Mouse (Mus musculus) liver, embryonic 11.5 days (tissue): ENCODE results near the gene Grm4. TPM values are rescaled to one million over a fixed set of nuclear protein-coding genes. Genes with fewer than 3 reads are reported as not detected.
A peak's percentile ranks its signal among the peaks of the same experiment; 100 is the strongest.

Experiments
- ATAC-seq: fragments of 200-750 bp; cut with Nextera tagmentation; replicated peaks from 2 replicates; pipeline ENCODE4 v1.8.0; 2017; ENCODE audit warnings: moderate number of reproducible peaks, mild to moderate bottlenecking, moderate TSS enrichment, moderate library complexity; ENCODE audit not compliant: low FRiP score
- DNase-seq: peaks from one replicate; pipeline ENCODE4 v3.0.0-alpha.2; 2017; ENCODE audit warnings: low spot score
- H3K27ac ChIP-seq: fragments of 300-500 bp; sonication (generic); 2 replicates; pipeline ENCODE4 v1.5.1; 2014; ENCODE audit warnings: mild to moderate bottlenecking, low read depth, low read length, control low read depth
- H3K27me3 ChIP-seq: fragments of 300-500 bp; sonication (generic); replicated peaks from 2 replicates; pipeline ENCODE4 v1.6.1; 2014; ENCODE audit warnings: low read length, mixed read lengths; ENCODE audit not compliant: control insufficient read depth, insufficient read depth
- H3K36me3 ChIP-seq: fragments of 300-500 bp; sonication (generic); 2 replicates; pipeline ENCODE4 v1.6.1; 2014; ENCODE audit warnings: mild to moderate bottlenecking, low read length, moderate library complexity, mixed read lengths; ENCODE audit not compliant: control insufficient read depth, insufficient read depth
- H3K4me1 ChIP-seq: fragments of 300-500 bp; sonication (generic); replicated peaks from 2 replicates; pipeline ENCODE4 v1.6.1; 2014; ENCODE audit warnings: low read length, mixed read lengths; ENCODE audit not compliant: control insufficient read depth, insufficient read depth
- H3K4me2 ChIP-seq: fragments of 300-500 bp; sonication (generic); 2 replicates; pipeline ENCODE4 v1.6.1; 2014; ENCODE audit warnings: mild to moderate bottlenecking, control low read depth, moderate library complexity
- H3K4me3 ChIP-seq: fragments of 300-500 bp; sonication (generic); 2 replicates; pipeline ENCODE4 v1.5.1; 2014; ENCODE audit warnings: low read depth, low read length, control low read depth
- H3K9ac ChIP-seq: fragments of 300-500 bp; sonication (generic); 2 replicates; pipeline ENCODE4 v1.6.1; 2014; ENCODE audit warnings: low read depth, low read length, control low read depth
- H3K9me3 ChIP-seq: fragments of 300-500 bp; sonication (generic); 2 replicates; pipeline ENCODE4 v1.6.1; 2016; ENCODE audit warnings: low read length, inconsistent platforms, mixed read lengths; ENCODE audit not compliant: control insufficient read depth
- WGBS: fragments of 180-500 bp; shearing (Covaris S2); extraction: QIAGEN DNeasy Blood & Tissue Kit; methylation state at CpG from one replicate; pipeline ENCODE4 v1.1.7; 2014; 5-methylcytosine and 5-hydroxymethylcytosine counted together
- polyA plus RNA-seq: library from polyadenylated mRNA; unstranded; fragments of >200 nt; fragmentation: Nextera tagmentation; extraction: Ambion mirVana; gene quantifications from 2 replicates; pipeline ENCODE4 v1.2.1, GENCODE M21; 2014

Gene Grm4
- polyA plus RNA-seq, 1 experiment from 2014 or later: 0.18 TPM

DNA sequence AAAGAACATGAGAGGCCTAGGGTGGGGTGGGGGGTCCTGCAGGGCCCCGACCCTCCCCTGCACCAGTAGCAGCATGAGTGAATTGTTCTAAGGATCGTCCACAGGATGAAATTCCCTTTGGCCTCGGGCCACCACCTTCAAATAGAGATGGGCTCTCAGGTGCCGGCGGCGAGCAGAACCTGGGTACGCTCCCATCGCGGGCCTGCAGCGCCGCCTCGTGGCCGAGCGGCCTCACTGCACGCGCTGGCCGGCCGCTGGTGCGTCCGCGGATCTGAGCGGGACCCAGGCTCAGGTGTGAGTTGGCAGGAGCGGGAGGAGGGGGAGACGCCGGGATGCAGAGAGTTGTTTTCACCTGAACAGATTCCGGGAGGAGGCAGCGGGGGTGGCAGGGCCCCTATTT lies 646 bp downstream of the Grm4 start:
- Histone ChIP-seq H3K36me3 (no peaks in the 10 kb centered on the region), H3K9ac (no peak overlapping the region), H3K27me3 (peaks cover 49% of the 10 kb centered on the region), H3K27ac (no peak overlapping the region), H3K4me2 (peak overlapping the region; percentile 15), H3K4me1 (no peaks in the 10 kb centered on the region), H3K4me3 (no peak overlapping the region), H3K9me3 (no peaks in the 10 kb centered on the region)
- no peak for ATAC-seq
- 1% methylated on average over 27 of the region's 27 CpGs for WGBS
- peak; percentile 67 for DNase-seq

DNA sequence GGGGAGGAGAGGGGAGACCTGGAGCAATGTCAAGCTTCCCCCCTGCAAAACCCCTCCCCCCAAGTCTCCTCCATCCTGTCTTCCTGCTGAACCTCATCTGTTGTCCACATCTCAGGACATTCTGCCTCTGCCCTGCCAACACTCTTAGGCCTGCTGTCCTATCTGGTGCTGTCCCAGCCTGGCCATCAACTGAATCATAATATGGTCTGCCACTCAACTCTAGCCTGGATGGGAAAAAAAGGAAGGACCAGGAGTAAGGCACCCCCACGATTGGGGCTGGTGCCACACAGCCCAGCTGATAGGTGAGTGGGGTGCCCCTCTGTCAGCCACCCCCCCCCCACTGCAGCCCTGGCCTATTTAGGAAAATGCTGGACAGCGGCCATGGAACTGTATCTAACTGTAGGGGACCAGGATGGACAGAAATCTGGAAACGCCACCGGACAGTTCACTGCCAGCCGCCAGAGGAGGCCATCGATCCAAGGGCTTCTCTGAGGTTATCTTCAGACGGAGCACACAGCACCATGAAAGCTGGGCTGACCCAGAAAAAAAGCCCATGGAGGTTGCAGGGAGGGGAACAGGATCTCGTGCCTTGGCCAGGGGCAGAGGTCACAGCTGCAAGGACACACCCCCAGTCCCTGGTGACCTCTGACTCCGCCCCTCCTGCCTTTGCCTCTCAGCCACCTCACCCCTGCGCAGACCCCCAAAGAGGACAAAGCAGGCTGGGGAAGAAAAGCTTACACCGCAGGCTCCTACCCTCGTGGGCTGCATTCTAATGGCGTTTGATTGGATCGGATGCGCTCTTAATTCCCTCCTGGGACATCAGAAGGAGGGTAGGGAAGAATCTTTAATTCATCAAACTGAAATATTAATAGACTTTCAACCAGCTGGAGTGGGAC lies 2.3 kb downstream of the Grm4 start:
- H3K9ac ChIP-seq: no peak overlapping the region
- H3K9me3 ChIP-seq: no peaks in the 10 kb centered on the region
- H3K4me1 ChIP-seq: no peaks in the 10 kb centered on the region
- H3K4me3 ChIP-seq: no peak overlapping the region
- ATAC-seq: no peak
- DNase-seq: no peak
- H3K27me3 ChIP-seq: peaks cover 65% of the 10 kb centered on the region
- H3K36me3 ChIP-seq: no peaks in the 10 kb centered on the region
- WGBS: 44% methylated on average over 15 of the region's 15 CpGs
- H3K4me2 ChIP-seq: no peak overlapping the region
- H3K27ac ChIP-seq: no peak overlapping the region

DNA sequence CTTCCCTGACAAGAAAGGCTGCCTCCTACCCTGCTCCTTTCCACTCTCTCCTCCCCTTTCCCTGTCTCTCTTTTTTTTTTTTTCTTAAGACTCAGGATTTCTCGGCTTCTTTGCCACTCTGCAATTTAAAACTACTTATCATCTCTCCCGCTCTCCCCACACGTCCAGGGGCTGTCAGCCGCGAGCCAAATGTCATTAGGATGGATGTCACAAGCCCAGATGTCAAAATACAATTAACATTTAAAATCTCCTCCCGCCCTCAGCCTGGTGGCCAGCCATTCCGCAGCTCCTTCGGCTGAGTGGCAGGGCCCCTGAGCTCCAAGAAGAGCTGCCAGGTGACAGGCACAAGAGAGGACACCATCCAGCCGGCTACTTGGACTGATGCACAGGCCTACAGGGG lies 2.9 kb downstream of the Grm4 start:
- H3K9me3 ChIP-seq: no peaks in the 10 kb centered on the region
- no peak overlapping the region for H3K27ac ChIP-seq
- DNase-seq (no peak), ATAC-seq (no peak)
- 39% methylated on average over 9 of the region's 9 CpGs for WGBS
- no peak overlapping the region for H3K9ac ChIP-seq
- H3K4me2 ChIP-seq: no peak overlapping the region
- H3K36me3 ChIP-seq: no peaks in the 10 kb centered on the region
- H3K4me1 ChIP-seq: no peaks in the 10 kb centered on the region
- H3K27me3 ChIP-seq: peaks cover 72% of the 10 kb centered on the region
- H3K4me3 ChIP-seq: no peak overlapping the region

DNA sequence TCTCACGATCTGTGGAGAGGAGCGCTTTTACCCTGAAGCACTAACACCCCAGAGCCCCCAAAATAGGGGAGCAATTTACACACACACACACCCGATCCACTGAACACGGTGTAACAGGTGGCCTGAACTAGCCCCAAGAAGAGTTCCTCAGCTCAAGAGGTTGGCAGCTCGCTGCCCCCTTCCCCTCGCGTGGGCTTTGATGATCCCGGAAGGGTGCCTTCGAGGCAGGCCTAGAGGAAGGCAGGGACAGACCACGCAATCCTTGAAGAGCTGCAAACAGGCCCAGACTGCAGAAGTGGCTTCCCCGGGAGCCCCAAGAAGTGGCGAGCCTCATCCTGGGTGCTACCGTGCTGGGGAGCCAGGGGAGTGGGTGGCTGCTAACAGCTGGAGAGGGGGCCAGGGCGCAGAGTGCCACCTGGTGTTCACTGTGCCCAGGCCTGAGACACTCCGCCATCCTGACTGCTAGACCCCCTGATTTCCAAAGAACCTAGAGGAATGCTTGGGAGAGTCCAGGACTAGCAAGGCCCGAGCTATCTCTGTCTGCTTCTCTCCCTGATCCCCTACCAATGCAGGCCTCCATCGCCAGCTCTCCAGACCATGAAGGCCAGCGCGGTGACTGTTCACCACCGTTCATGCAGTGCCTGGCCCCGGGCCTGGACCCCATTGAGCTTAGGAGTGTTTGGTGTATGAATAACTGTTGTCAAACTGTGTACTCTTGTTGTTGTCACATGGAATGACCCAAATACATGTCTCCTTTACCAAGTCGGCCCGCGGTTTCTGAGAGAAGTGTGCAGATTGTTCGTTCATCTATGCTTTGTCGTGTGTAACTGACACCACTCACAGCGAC lies 7.1 kb downstream of the Grm4 start:
- DNase-seq: no peak
- H3K9me3 ChIP-seq: no peaks in the 10 kb centered on the region
- H3K27me3 ChIP-seq: peaks cover 86% of the 10 kb centered on the region
- peaks cover 4% of the 10 kb centered on the region; the same call in 1 of the 2 replicates for H3K4me1 ChIP-seq
- no peak overlapping the region for H3K9ac ChIP-seq
- H3K4me2 ChIP-seq: peak overlapping the region; percentile 80
- H3K36me3 ChIP-seq: no peaks in the 10 kb centered on the region
- ATAC-seq: no peak
- peak overlapping the region; percentile 48; the same call in 1 of the 2 replicates for H3K4me3 ChIP-seq
- WGBS: 32% methylated on average over 27 of the region's 27 CpGs
- H3K27ac ChIP-seq: no peak overlapping the region

DNA sequence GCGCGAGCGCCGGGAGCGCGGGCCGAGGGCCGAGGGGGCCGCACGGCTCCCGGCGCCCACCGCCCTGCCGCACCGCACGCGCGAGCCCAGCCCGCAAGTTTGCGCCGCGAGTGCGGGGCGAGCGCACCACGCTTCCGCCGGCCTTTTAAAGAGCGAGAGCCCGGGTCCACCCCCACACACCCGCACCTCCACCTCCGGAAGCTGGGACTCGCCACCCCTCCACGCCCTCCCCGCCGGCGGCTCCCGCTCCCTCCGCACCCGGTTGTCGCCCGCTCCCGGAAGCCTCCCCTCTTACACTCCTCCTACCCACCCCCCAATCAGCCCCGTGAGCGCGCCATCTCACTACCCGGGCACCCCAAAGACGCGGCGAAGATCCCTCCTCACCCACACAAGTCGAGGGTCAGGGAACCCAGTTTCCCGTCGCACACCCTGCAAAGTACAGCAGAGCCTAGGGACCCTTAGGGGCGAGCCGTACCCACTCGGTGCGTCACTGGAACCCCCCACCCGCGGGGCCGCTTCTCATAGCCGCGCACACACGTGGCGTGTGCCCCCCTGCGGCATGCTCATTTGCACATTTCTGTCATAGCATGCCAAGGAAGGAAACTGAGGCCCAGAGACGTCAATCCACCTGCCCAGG lies 7.8 kb downstream of the Grm4 start:
- Histone ChIP-seq H3K27me3 (peaks cover 86% of the 10 kb centered on the region), H3K27ac (no peak overlapping the region), H3K4me2 (peak overlapping the region; percentile 80), H3K36me3 (no peaks in the 10 kb centered on the region), H3K4me3 (peak overlapping the region; percentile 48), H3K9me3 (no peaks in the 10 kb centered on the region), H3K4me1 (peaks cover 4% of the 10 kb centered on the region; the same call in 1 of the 2 replicates), H3K9ac (no peak overlapping the region)
- ATAC-seq (no peak), DNase-seq (no peak)
- WGBS: 3% methylated on average over 43 of the region's 66 CpGs

DNA sequence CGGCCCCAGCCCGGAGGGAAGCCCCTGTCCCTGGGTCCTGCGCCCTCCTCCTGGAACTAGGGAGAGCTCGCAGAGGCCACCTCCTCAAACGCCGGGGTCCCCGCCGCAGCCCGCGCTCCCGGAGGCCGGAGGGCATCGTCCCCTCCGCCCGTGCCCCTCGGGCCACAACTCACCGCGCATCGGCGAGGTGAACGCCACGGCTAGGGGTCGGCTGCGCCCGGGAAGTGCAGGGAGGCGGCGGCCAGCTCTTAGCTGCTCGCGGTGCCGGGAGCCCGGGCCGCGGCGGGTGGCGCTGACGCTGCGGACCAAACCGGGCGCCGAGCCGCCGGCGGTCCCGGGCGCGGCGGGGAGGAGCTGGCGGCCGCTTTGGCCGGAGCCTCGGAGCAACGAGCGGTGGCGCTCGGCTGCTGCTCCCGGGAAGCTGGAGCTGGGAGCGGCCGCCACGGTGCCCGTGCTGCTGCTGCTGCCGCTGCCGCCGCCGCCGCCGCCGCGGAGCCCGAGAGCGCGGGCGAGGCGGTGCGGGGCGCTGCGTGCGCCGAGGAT lies 8.5 kb downstream of the Grm4 start:
- Histone ChIP-seq H3K4me1 (peaks cover 4% of the 10 kb centered on the region; the same call in 1 of the 2 replicates), H3K4me2 (peak overlapping the region; percentile 80), H3K9me3 (no peaks in the 10 kb centered on the region), H3K27me3 (peaks cover 89% of the 10 kb centered on the region), H3K36me3 (no peaks in the 10 kb centered on the region), H3K27ac (no peak overlapping the region), H3K9ac (no peak overlapping the region), H3K4me3 (peak overlapping the region; percentile 48)
- DNase-seq (no peak), ATAC-seq (no peak)
- 1% methylated on average over 59 of the region's 78 CpGs for WGBS

DNA sequence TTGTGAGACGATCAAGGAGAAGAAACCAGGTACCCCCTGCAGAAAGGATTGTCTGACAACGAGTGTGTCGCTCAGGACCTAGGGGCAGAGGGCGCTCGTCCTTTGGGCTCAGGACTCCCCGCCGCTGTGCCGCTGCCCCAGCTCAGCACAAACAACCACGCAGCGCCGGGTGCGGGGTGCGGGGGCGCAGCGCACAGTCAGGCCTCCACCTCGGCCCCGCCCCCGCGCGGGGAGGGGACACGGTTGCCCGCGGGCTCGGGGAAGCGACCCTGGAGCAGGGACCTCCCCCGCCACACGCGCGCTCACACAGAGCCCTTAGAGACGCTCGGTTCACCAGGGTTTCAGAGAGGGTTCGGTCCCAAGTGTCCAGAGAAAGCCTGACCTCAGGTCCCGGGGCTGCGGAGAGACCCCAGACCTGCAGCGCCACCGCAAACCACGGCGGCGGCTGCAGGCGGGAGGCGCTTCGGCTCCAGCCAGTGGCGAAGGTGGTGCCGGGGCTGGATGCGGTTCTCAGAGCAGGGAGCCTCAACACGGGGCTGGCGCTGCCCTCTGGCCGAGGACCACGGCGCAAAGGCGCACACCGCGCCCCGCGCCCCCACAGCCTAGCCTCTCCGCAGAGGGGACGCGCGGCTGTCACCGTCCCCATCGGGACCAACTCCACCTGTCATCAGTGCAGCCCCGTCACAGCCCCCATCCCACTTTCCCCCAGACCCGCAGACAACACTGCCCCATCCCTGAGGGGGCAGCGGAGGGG lies 9.2 kb downstream of the Grm4 start:
- Histone ChIP-seq H3K9ac (no peak overlapping the region), H3K27me3 (peaks cover 91% of the 10 kb centered on the region), H3K4me2 (peak overlapping the region; percentile 80), H3K4me3 (peak overlapping the region; percentile 48), H3K36me3 (no peaks in the 10 kb centered on the region), H3K4me1 (peaks cover 4% of the 10 kb centered on the region; the same call in 1 of the 2 replicates), H3K9me3 (no peaks in the 10 kb centered on the region), H3K27ac (no peak overlapping the region)
- 2% methylated on average over 64 of the region's 64 CpGs for WGBS
- DNase-seq (no peak), ATAC-seq (no peak)
